Mouse (Mus musculus) kidney, adult 2 months (tissue): ENCODE measurements around the gene Tufm.

Experiments
- CTCF ChIP-seq: fragments of 200-500 bp; conservative IDR thresholded peaks from 2 replicates; pipeline ENCODE4 v1.5.1; 2011; ENCODE audit warnings: low read depth, mild to moderate bottlenecking, control low read depth, low read length, moderate library complexity, mixed read lengths; ENCODE audit not compliant: insufficient read depth, insufficient read length
- POLR2A ChIP-seq: fragments of 200-500 bp; IDR thresholded peaks from one replicate; pipeline ENCODE4 v1.6.1; 2011; ENCODE audit warnings: low read depth, low read length, control low read depth

DNA sequence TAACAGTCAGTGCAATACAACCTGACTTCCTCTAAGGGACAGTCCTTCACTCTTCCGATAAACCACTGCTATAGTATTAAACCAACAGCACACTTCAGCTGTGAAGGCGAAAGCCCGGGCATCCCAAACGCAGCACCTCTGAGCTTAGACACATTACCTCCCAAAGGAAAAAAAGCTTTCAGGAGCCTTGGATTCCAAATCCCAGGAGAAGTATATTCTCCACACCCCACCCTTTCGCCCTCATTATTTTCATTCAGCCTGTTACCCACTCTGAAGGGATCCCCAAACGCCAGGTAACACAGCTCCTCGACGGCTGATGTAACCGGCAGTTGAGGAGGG, 14.5 kb downstream of the Tufm start:
- TF ChIP-seq CTCF = no peak
- no peak for TF ChIP-seq POLR2A
